Mouse (Mus musculus): ENCODE data around the gene Kcnh2. TPM values are rescaled to one million over a fixed set of nuclear protein-coding genes. Genes with fewer than 3 reads are reported as not detected.

Gene Kcnh2
- polyA plus RNA-seq, 1 experiment = 26.3 TPM

DNA sequence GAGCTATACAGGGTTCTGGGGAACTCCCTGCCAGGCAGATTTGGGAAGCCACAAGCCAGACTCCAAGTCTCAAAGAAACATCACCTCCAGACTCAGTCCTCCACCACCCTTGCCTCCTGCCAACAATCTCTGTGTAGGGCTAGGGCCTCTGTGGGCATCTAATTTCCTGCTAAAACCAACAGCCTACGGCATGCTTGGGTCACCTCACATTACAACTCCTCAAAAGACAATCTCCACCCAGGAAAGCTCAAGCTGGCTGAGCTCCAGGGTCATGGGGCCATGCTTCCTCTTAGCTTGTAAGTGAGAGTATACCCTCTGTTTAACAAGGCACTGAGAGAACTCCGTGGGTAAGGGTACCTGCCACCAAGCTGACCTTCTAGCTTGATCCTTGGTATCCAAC lies 13.6 kb downstream of the Kcnh2 start:
- 34% methylated on average over 2 of the region's 2 CpGs for WGBS
- no peak for TF ChIP-seq POLR2A (IDR thresholded peaks at IDR 0.05; ENCODE audit: low read depth, low read length)
- H3K4me3 ChIP-seq (ENCODE audit: low read depth, low read length) = no peak overlapping the region
- no peaks in the 10 kb centered on the region for H3K36me3 ChIP-seq (ENCODE audit: control insufficient read depth, insufficient read depth, low read length)
- no peaks in the 10 kb centered on the region for H3K27me3 ChIP-seq (ENCODE audit: control insufficient read depth, insufficient read depth, low read length)
- H3K27ac ChIP-seq (ENCODE audit: insufficient read depth, low read depth, low read length) = no peak overlapping the region
- no peaks in the 10 kb centered on the region for H3K4me1 ChIP-seq (ENCODE audit: control insufficient read depth, insufficient read depth, insufficient read length, low read length)

DNA sequence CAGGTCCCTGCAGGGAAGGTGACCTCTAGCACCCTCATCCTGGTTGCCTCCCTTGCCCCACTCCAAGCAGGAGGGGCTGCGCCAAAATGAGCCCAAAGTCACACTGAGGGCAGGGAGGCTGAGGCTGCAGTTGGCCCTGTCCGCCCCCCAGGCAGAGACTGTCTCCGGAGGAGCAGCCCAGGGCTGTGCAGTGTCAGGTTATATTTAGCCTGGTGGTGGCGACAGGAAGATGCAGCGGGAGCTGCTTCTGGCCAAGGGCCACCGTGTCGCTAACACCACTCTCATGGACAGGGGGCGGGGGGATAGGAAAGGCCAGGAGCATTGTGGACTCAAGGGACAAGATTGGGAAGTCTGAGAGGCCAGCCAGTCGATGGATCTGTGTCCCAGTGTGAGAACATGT lies 14.0 kb downstream of the Kcnh2 start:
- TF ChIP-seq CTCF (IDR thresholded peaks at IDR 0.05; ENCODE audit: extremely low read depth, insufficient read length, insufficient replicate concordance, low read depth, low read length) (no peak), POLR2A (IDR thresholded peaks at IDR 0.05; ENCODE audit: low read depth, low read length) (no peak)
- no peaks in the 10 kb centered on the region for H3K36me3 ChIP-seq (ENCODE audit: control insufficient read depth, insufficient read depth, low read length)
- no peaks in the 10 kb centered on the region for H3K4me1 ChIP-seq (ENCODE audit: control insufficient read depth, insufficient read depth, insufficient read length, low read length)
- no peak overlapping the region for H3K4me3 ChIP-seq (ENCODE audit: low read depth, low read length)
- H3K27ac ChIP-seq (ENCODE audit: insufficient read depth, low read depth, low read length) = no peak overlapping the region
- 43% methylated on average over 9 of the region's 9 CpGs for WGBS
- H3K27me3 ChIP-seq (ENCODE audit: control insufficient read depth, insufficient read depth, low read length) = no peaks in the 10 kb centered on the region

DNA sequence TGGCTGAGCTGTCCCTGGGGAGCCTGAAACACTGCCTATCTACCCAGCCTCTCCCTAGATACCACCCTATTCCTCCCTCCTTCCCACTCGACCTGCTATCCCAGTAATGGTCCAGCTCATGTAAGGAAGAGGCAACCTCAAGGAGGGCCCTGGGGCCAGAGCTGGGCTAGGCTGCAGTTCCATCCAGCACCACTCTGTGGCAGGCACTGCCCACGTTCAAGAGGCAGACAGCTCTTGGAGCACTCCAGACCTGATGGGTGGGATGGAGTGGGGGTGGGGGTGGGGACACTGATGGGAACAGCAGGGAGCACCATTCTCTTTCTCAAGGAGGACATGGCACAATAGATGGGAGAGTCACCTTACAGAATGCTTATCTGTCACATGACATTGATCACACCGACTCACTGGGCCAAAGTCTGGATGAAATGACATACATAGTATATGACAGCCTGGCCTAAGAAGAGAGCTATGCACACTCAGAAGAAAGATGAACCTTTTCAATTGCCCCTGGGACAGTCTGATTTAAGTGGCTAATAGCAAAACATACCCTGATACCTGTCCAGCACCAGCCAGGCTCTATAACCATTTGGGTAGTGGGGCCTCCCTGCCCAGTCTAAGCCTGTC lies 15.4 kb downstream of the Kcnh2 start:
- 3% methylated on average over 3 of the region's 3 CpGs for WGBS
- no peak overlapping the region for H3K4me3 ChIP-seq (ENCODE audit: low read depth, low read length)
- H3K36me3 ChIP-seq (ENCODE audit: control insufficient read depth, insufficient read depth, low read length) = no peaks in the 10 kb centered on the region
- no peaks in the 10 kb centered on the region for H3K4me1 ChIP-seq (ENCODE audit: control insufficient read depth, insufficient read depth, insufficient read length, low read length)
- no peaks in the 10 kb centered on the region for H3K27me3 ChIP-seq (ENCODE audit: control insufficient read depth, insufficient read depth, low read length)
- no peak for TF ChIP-seq POLR2A (IDR thresholded peaks at IDR 0.05; ENCODE audit: low read depth, low read length)
- peak; percentile 57; the same call in 1 of the 2 replicates for TF ChIP-seq CTCF (IDR thresholded peaks at IDR 0.05; ENCODE audit: extremely low read depth, insufficient read length, insufficient replicate concordance, low read depth, low read length)
- peak overlapping the region; percentile 40; the same call in 1 of the 2 replicates for H3K27ac ChIP-seq (ENCODE audit: insufficient read depth, low read depth, low read length)

DNA sequence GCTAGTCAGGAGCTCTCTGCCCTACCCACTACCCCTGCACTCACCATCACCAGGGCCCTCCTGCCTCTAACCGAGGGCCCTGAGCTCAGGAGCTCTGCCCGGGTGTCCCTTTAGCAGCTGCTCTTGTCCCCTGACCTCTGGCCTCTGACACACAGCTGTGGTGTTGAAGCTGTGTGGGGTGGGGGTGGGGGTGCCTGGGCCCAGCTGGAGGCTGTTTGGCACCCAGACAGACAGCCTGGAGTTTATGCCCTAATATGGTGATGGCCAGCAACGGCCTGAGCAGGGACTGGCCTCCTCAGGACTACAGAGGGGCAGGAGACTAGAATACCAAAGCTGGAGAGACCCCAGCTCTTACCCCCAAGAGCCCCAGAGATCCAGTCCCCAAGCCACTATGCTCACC lies 16.7 kb downstream of the Kcnh2 start:
- no peaks in the 10 kb centered on the region for H3K27me3 ChIP-seq (ENCODE audit: control insufficient read depth, insufficient read depth, low read length)
- TF ChIP-seq POLR2A (IDR thresholded peaks at IDR 0.05; ENCODE audit: low read depth, low read length) (no peak), CTCF (IDR thresholded peaks at IDR 0.05; ENCODE audit: extremely low read depth, insufficient read length, insufficient replicate concordance, low read depth, low read length) (no peak)
- 30% methylated on average over 3 of the region's 3 CpGs for WGBS
- H3K36me3 ChIP-seq (ENCODE audit: control insufficient read depth, insufficient read depth, low read length) = no peaks in the 10 kb centered on the region
- no peaks in the 10 kb centered on the region for H3K4me1 ChIP-seq (ENCODE audit: control insufficient read depth, insufficient read depth, insufficient read length, low read length)
- no peak overlapping the region for H3K4me3 ChIP-seq (ENCODE audit: low read depth, low read length)
- no peak overlapping the region for H3K27ac ChIP-seq (ENCODE audit: insufficient read depth, low read depth, low read length)

DNA sequence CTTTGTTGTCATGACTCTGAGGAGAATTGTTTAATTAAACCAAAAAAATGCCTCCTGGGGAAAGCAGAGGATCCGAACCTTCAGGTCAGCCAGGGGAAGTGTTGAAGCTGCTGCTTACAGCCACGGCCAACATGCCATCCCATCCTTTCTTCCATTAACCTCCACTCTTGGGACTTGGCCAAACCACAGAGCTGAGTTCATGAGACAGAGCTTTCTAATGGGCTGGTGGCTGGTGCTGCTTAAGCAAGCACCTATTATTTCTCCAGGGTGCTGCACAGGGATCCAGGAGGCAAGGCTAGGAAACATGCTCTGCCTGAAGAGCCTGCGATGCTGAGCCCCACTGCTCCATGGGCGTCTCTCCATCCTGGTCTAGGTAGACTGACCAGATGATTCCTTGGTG lies 19.0 kb downstream of the Kcnh2 start:
- Histone ChIP-seq H3K4me1 (ENCODE audit: control insufficient read depth, insufficient read depth, insufficient read length, low read length) (no peaks in the 10 kb centered on the region), H3K36me3 (ENCODE audit: control insufficient read depth, insufficient read depth, low read length) (no peaks in the 10 kb centered on the region), H3K4me3 (ENCODE audit: low read depth, low read length) (no peak overlapping the region), H3K27me3 (ENCODE audit: control insufficient read depth, insufficient read depth, low read length) (no peaks in the 10 kb centered on the region), H3K27ac (ENCODE audit: insufficient read depth, low read depth, low read length) (no peak overlapping the region)
- TF ChIP-seq CTCF (IDR thresholded peaks at IDR 0.05; ENCODE audit: extremely low read depth, insufficient read length, insufficient replicate concordance, low read depth, low read length) = no peak
- TF ChIP-seq POLR2A (IDR thresholded peaks at IDR 0.05; ENCODE audit: low read depth, low read length) = no peak
- 66% methylated on average over 4 of the region's 4 CpGs for WGBS

DNA sequence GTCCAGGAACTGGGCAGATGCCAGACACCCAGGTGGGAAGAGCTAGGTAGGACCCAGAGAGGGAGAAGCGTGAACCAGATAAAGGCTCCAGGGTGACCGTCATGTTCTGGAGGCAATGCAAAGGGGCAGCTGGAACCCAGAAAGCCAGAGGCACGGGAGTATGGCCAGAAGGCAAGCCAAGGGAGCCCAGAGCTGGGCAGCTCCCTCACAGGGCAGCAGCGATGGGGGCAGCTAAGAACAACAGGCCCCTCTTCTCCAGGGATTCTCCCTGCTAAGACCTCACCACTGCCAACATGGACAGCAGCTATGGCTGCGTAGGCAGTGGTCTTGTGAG lies 21.5 kb downstream of the Kcnh2 start:
- TF ChIP-seq CTCF (IDR thresholded peaks at IDR 0.05; ENCODE audit: extremely low read depth, insufficient read length, insufficient replicate concordance, low read depth, low read length) (no peak), POLR2A (IDR thresholded peaks at IDR 0.05; ENCODE audit: low read depth, low read length) (no peak)
- Histone ChIP-seq H3K4me3 (ENCODE audit: low read depth, low read length) (no peak overlapping the region), H3K27ac (ENCODE audit: insufficient read depth, low read depth, low read length) (peak overlapping the region; percentile 17; the same call in 1 of the 2 replicates), H3K4me1 (ENCODE audit: control insufficient read depth, insufficient read depth, insufficient read length, low read length) (no peaks in the 10 kb centered on the region), H3K36me3 (ENCODE audit: control insufficient read depth, insufficient read depth, low read length) (no peaks in the 10 kb centered on the region), H3K27me3 (ENCODE audit: control insufficient read depth, insufficient read depth, low read length) (no peaks in the 10 kb centered on the region)
- 43% methylated on average over 5 of the region's 5 CpGs for WGBS

DNA sequence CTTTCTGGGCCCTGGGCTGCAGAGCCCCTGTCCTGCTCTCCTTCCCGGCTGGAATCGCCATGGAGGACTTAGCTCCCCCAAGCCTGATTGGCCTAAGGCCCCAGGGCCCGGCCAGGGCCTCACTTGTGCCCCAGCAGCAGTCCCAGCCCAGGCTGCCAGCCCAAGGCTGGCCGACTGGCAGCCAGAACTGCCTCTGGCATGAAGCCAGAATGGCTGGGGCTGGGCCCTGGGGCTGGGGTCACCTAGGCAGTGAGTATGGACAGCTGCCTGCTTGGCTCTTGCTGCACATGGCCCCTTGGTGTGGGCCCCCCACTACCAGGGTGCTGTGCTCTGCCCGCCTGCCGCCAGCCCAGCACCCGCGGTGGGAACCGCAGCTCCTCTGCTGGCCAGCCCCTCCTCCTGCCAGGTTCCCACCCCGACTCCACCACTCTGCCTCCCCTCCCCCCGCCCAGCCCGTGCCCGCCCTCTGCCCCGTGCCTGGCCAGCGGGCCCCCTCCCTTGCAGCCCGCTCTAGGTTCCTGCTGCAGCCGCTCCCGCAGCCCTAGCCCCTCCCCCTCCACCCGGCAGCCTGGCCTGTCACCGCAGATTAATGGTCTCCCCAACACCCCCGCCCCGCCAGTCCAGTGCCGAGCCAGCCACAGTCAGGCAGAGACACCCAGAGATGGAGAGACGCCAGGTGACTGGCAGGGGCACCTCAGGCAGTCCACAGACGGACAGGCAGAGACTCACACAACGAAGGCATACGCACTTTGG lies 22.0 kb downstream of the Kcnh2 start:
- Histone ChIP-seq H3K27ac (ENCODE audit: insufficient read depth, low read depth, low read length) (peak overlapping the region; percentile 39; the same call in 1 of the 2 replicates), H3K36me3 (ENCODE audit: control insufficient read depth, insufficient read depth, low read length) (no peaks in the 10 kb centered on the region), H3K27me3 (ENCODE audit: control insufficient read depth, insufficient read depth, low read length) (no peaks in the 10 kb centered on the region), H3K4me3 (ENCODE audit: low read depth, low read length) (peak overlapping the region; percentile 25), H3K4me1 (ENCODE audit: control insufficient read depth, insufficient read depth, insufficient read length, low read length) (no peaks in the 10 kb centered on the region)
- WGBS = 4% methylated on average over 27 of the region's 27 CpGs
- TF ChIP-seq POLR2A (IDR thresholded peaks at IDR 0.05; ENCODE audit: low read depth, low read length) (no peak), CTCF (IDR thresholded peaks at IDR 0.05; ENCODE audit: extremely low read depth, insufficient read length, insufficient replicate concordance, low read depth, low read length) (no peak)

All from small intestine, adult 2 months (tissue).